Mouse (Mus musculus) MEL (cell line): ENCODE measurements around the gene Foxn2. TPM values are rescaled to one million over a fixed set of nuclear protein-coding genes. Genes with fewer than 3 reads are reported as not detected.

Experiments used
- DNase-seq: peaks from one replicate; pipeline ENCODE4 v3.0.0; 2011; ENCODE audit warnings: low read depth, low spot score
- H3K27ac ChIP-seq: 2 replicates; pipeline ENCODE4 v1.5.1; 2012; ENCODE audit warnings: low read depth, mild to moderate bottlenecking, control low read depth, low read length, moderate library complexity; ENCODE audit not compliant: control insufficient read depth
- H3K27me3 ChIP-seq, 2 experiments: fragments of 150-350 bp in 1 of 2; sonication (generic) in 1 of 2; 2 replicates each; pipeline ENCODE4 v1.6.1; 2012; ENCODE audit warnings: low read length in 2 of 2, mild to moderate bottlenecking in 2 of 2, improper control_type of control experiment in 1 of 2, moderate library complexity in 1 of 2; ENCODE audit not compliant: insufficient read depth in 2 of 2, control insufficient read depth in 1 of 2
- H3K36me3 ChIP-seq, 2 experiments: 2 replicates each; pipeline ENCODE4 v1.6.1; 2012 to 2014; ENCODE audit warnings: low read length in 2 of 2, improper control_type of control experiment in 1 of 2, inconsistent platforms in 1 of 2, mild to moderate bottlenecking in 1 of 2; ENCODE audit not compliant: insufficient read depth in 2 of 2, control insufficient read depth in 1 of 2
- H3K4me1 ChIP-seq, 2 experiments: fragments of 150-350 bp in 1 of 2; sonication (generic) in 1 of 2; 2 replicates each; pipeline ENCODE4 v1.6.1; 2012; ENCODE audit warnings: low read length in 2 of 2, improper control_type of control experiment in 1 of 2, mild to moderate bottlenecking in 1 of 2; ENCODE audit not compliant: insufficient read depth in 2 of 2, control insufficient read depth in 1 of 2
- H3K4me3 ChIP-seq, 2 experiments: fragments of 150-350 bp in 1 of 2; sonication (generic) in 1 of 2; 2 replicates each; pipeline ENCODE4 v1.5.1; 2012; ENCODE audit warnings: low read depth in 2 of 2, low read length in 2 of 2, mild to moderate bottlenecking in 2 of 2, moderate library complexity in 2 of 2, control low read depth in 1 of 2, improper control_type of control experiment in 1 of 2; ENCODE audit not compliant: control insufficient read depth in 1 of 2, insufficient read depth in 1 of 2
- H3K79me2 ChIP-seq: 2 replicates; pipeline ENCODE4 v1.6.1; 2012; ENCODE audit warnings: mild to moderate bottlenecking, low read length, moderate library complexity; ENCODE audit not compliant: control insufficient read depth, poor library complexity, insufficient read depth
- H3K9ac ChIP-seq: 2 replicates; pipeline ENCODE4 v1.6.1; 2012; ENCODE audit warnings: low read depth, mild to moderate bottlenecking, control low read depth, low read length, moderate library complexity; ENCODE audit not compliant: control insufficient read depth, poor library complexity, severe bottlenecking
- H3K9me3 ChIP-seq: fragments of 150-350 bp; sonication (generic); replicated peaks from 2 replicates; pipeline ENCODE4 v1.6.1; 2012; ENCODE audit warnings: mild to moderate bottlenecking, low read length, improper control_type of control experiment, moderate library complexity; ENCODE audit not compliant: insufficient read depth
- BHLHE40 ChIP-seq: IDR thresholded peaks from 2 replicates; pipeline ENCODE4 v1.6.1; 2012; ENCODE audit warnings: low read depth, mild to moderate bottlenecking, inconsistent platforms, low read length, improper control_type of control experiment, borderline replicate concordance
- CHD1 ChIP-seq: IDR thresholded peaks from 2 replicates; pipeline ENCODE4 v1.6.1; 2012; ENCODE audit warnings: low read depth, mild to moderate bottlenecking, inconsistent platforms, low read length, improper control_type of control experiment
- CHD2 ChIP-seq: IDR thresholded peaks from 2 replicates; pipeline ENCODE4 v1.6.1; 2011; ENCODE audit warnings: low read length, improper control_type of control experiment
- ELF1 ChIP-seq: IDR thresholded peaks from 2 replicates; pipeline ENCODE4 v1.6.1; 2014; ENCODE audit warnings: low read depth, mild to moderate bottlenecking, inconsistent platforms, low read length, improper control_type of control experiment, moderate library complexity
- EP300 ChIP-seq, 2 experiments: IDR thresholded peaks; 2 replicates each; pipeline ENCODE4 v1.6.1; 2011; ENCODE audit warnings: improper control_type of control experiment in 2 of 2, low read length in 2 of 2, low read depth in 1 of 2, mild to moderate bottlenecking in 1 of 2
- ETS1 ChIP-seq: IDR thresholded peaks from 2 replicates; pipeline ENCODE4 v1.6.1; 2012; ENCODE audit warnings: low read depth, mild to moderate bottlenecking, inconsistent platforms, low read length, improper control_type of control experiment, moderate library complexity
- GATA1 ChIP-seq: IDR thresholded peaks from 2 replicates; pipeline ENCODE4 v1.6.1; 2011; ENCODE audit warnings: low read depth, low read length, improper control_type of control experiment
- JUND ChIP-seq: IDR thresholded peaks from 2 replicates; pipeline ENCODE4 v1.6.1; 2011; ENCODE audit warnings: low read depth, mild to moderate bottlenecking, improper control_type of control experiment, low read length
- MAFK ChIP-seq: IDR thresholded peaks from 2 replicates; pipeline ENCODE4 v1.6.1; 2011; ENCODE audit warnings: low read depth, mild to moderate bottlenecking, low read length, improper control_type of control experiment, borderline replicate concordance
- MAX ChIP-seq: IDR thresholded peaks from 2 replicates; pipeline ENCODE4 v1.6.1; 2011; ENCODE audit warnings: low read length, improper control_type of control experiment
- MAZ ChIP-seq: IDR thresholded peaks from 2 replicates; pipeline ENCODE4 v1.6.1; 2012; ENCODE audit warnings: low read depth, mild to moderate bottlenecking, inconsistent platforms, low read length, improper control_type of control experiment
- MEF2A ChIP-seq: IDR thresholded peaks from 2 replicates; pipeline ENCODE4 v1.6.1; 2014; ENCODE audit warnings: low read depth, mild to moderate bottlenecking, inconsistent platforms, low read length, improper control_type of control experiment; ENCODE audit not compliant: poor library complexity, insufficient replicate concordance, severe bottlenecking; ENCODE audit errors: extremely low read depth
- MYC ChIP-seq: IDR thresholded peaks from 2 replicates; pipeline ENCODE4 v1.6.1; 2011; ENCODE audit warnings: low read depth, mild to moderate bottlenecking, low read length, improper control_type of control experiment, moderate library complexity
- NELFE ChIP-seq: IDR thresholded peaks from 2 replicates; pipeline ENCODE4 v1.6.1; 2011; ENCODE audit warnings: low read depth, low read length, improper control_type of control experiment
- POLR2AphosphoS2 ChIP-seq: IDR thresholded peaks from 2 replicates; pipeline ENCODE4 v1.6.1; 2011; ENCODE audit warnings: low read length, improper control_type of control experiment
- RAD21 ChIP-seq: IDR thresholded peaks from 2 replicates; pipeline ENCODE4 v1.6.1; 2011; ENCODE audit warnings: mild to moderate bottlenecking, low read depth, low read length, improper control_type of control experiment
- RCOR1 ChIP-seq: IDR thresholded peaks from 2 replicates; pipeline ENCODE4 v1.6.1; 2012; ENCODE audit warnings: low read depth, mild to moderate bottlenecking, inconsistent platforms, low read length, improper control_type of control experiment
- TAL1 ChIP-seq: IDR thresholded peaks from 2 replicates; pipeline ENCODE4 v1.6.1; 2012; ENCODE audit warnings: mild to moderate bottlenecking, inconsistent platforms, low read length, moderate library complexity, mixed read lengths
- TCF12 ChIP-seq: IDR thresholded peaks from 2 replicates; pipeline ENCODE4 v1.6.1; 2014; ENCODE audit warnings: low read depth, mild to moderate bottlenecking, inconsistent platforms, low read length, improper control_type of control experiment, moderate library complexity
- USF2 ChIP-seq, 2 experiments: IDR thresholded peaks; 2 replicates each; pipeline ENCODE4 v1.6.1; 2011 to 2012; ENCODE audit warnings: improper control_type of control experiment in 2 of 2, low read length in 2 of 2, borderline replicate concordance in 1 of 2, inconsistent platforms in 1 of 2, low read depth in 1 of 2, mild to moderate bottlenecking in 1 of 2; ENCODE audit not compliant: insufficient read depth in 1 of 2
- polyA plus RNA-seq, 2 experiments: library from polyadenylated mRNA; stranded (reverse) in 1 of 2; unstranded in 1 of 2; fragments of >175 nt in 1 of 2; fragments of >200 nt in 1 of 2; gene quantifications; 2 replicates each; pipeline versions ENCODE4 v1.2.1 to v1.2.4; 2012; ENCODE audit warnings: low replicate concordance in 2 of 2, low read depth in 1 of 2; ENCODE audit not compliant: insufficient read length in 2 of 2, insufficient read depth in 1 of 2, missing spikeins in 1 of 2
- total RNA-seq: library from RNA; depleted of rRNA; stranded (reverse); fragments of 300-350 nt; gene quantifications from 2 replicates; pipeline ENCODE4 v1.2.3, GENCODE M21; 2012

Foxn2 gene
- total and polyA plus RNA-seq, 3 experiments, result 20.0 to 133 (median 21.7) TPM

GRCm38 (mm10) chr17:88484951-88485350 is 44.4 kb downstream of the Foxn2 start:
- TF ChIP-seq EP300 (IDR thresholded peaks at IDR 0.05; ENCODE audit: low read depth in 1 of 2, low read length in 2 of 2), result no peak
- TF ChIP-seq NELFE, result no peak
- TF ChIP-seq CHD1, result no peak
- no peak for TF ChIP-seq CHD2
- TF ChIP-seq RCOR1, result no peak
- no peak for TF ChIP-seq TAL1
- no peak for TF ChIP-seq JUND
- no peak for TF ChIP-seq ELF1
- no peak for TF ChIP-seq MAX
- no peak for TF ChIP-seq MAZ
- no peak for TF ChIP-seq MEF2A
- no peak for TF ChIP-seq POLR2AphosphoS2
- TF ChIP-seq ETS1, result no peak
- no peak for TF ChIP-seq MAFK
- TF ChIP-seq MYC, result no peak
- no peaks in the 10 kb centered on the region for H3K9me3 ChIP-seq
- no peaks in the 10 kb centered on the region for H3K27me3 ChIP-seq
- no peak overlapping the region for H3K4me3 ChIP-seq
- peaks cover 9 to 22% of the 10 kb centered on the region in 2 experiments for H3K36me3 ChIP-seq
- H3K4me1 ChIP-seq, result peaks cover 17 to 19% of the 10 kb centered on the region in 2 experiments
- H3K27ac ChIP-seq, result no peak overlapping the region
- peaks cover 4% of the 10 kb centered on the region for H3K79me2 ChIP-seq
- no peak for DNase-seq
- no peak overlapping the region for H3K9ac ChIP-seq

GRCm38 (mm10) chr17:88490546-88490945 is 50.0 kb downstream of the Foxn2 start:
- no peak overlapping the region for H3K4me3 ChIP-seq
- TF ChIP-seq RAD21 (no peak), MEF2A (no peak), TAL1 (no peak), MAZ (no peak), USF2 (IDR thresholded peaks at IDR 0.05; ENCODE audit: borderline replicate concordance in 1 of 2, insufficient read depth in 1 of 2, low read depth in 1 of 2, low read length in 2 of 2) (no peak), ETS1 (no peak), BHLHE40 (no peak), TCF12 (no peak), GATA1 (no peak)
- TF ChIP-seq, all 39 proteins: peak for 0
- no peaks in the 10 kb centered on the region for H3K4me1 ChIP-seq
- H3K9ac ChIP-seq, result no peak overlapping the region
- no peaks in the 10 kb centered on the region for H3K27me3 ChIP-seq
- DNase-seq, result no peak
- H3K79me2 ChIP-seq, result no peaks in the 10 kb centered on the region
- no peak overlapping the region for H3K27ac ChIP-seq
- no peaks in the 10 kb centered on the region for H3K9me3 ChIP-seq
- H3K36me3 ChIP-seq, result peaks cover 0 to 3% of the 10 kb centered on the region in 2 experiments; a peak in 2 of 4 replicates
